Mouse (Mus musculus) liver, adult 2 months (tissue): ENCODE measurements around the gene Gdpd3.

Source experiments
- CTCF ChIP-seq: fragments of 200-500 bp; IDR thresholded peaks from 2 replicates; pipeline ENCODE4 v1.5.1; 2011; ENCODE audit warnings: low read depth, low read length, control low read depth
- POLR2A ChIP-seq: fragments of 200-500 bp; IDR thresholded peaks from 2 replicates; pipeline ENCODE4 v1.6.1; 2011; ENCODE audit warnings: low read length, control low read depth; ENCODE audit not compliant: insufficient read depth; ENCODE audit errors: extremely low read depth

GRCm38 (mm10) chr7:126818818-126819217 lies 52.7 kb downstream of the Gdpd3 start:
- TF ChIP-seq CTCF (no peak), POLR2A (no peak)
